Mouse (Mus musculus): ENCODE data around the gene Ddx19a. TPM values are rescaled to one million over a fixed set of nuclear protein-coding genes. Genes with fewer than 3 reads are reported as not detected.
"Not testable (repeated sequence)": the region's sequence is repeated elsewhere in the genome, so short reads cannot be mapped to it uniquely, and the experiment has no call there.

Gene Ddx19a
- total RNA-seq, 2 experiments from 2014 or later: 24.2 to 27.0 TPM

- no peak for DNase-seq
Measured at GRCm38 (mm10) chr8:110933272-110933671, 64.3 kb downstream of the Ddx19a start.

GRCm38 (mm10) chr8:110932444-110932843, 65.2 kb downstream of the Ddx19a start:
- no peak for DNase-seq

GRCm38 (mm10) chr8:110931176-110931939, 66.2 kb downstream of the Ddx19a start:
- DNase-seq: peak; percentile 80

- DNase-seq: not testable (repeated sequence)
Measured at GRCm38 (mm10) chr8:110929672-110930071, 67.9 kb downstream of the Ddx19a start.

- no peak for DNase-seq
Measured at GRCm38 (mm10) chr8:110929066-110929465, 68.5 kb downstream of the Ddx19a start.

GRCm38 (mm10) chr8:110928435-110928834, 69.2 kb downstream of the Ddx19a start:
- no peak for DNase-seq

- no peak for DNase-seq
Measured at GRCm38 (mm10) chr8:110926690-110927089, 70.9 kb downstream of the Ddx19a start.

GRCm38 (mm10) chr8:110925691-110926140, 71.9 kb downstream of the Ddx19a start:
- DNase-seq: no peak

Small RNA genes within 50 kb of the gene (microRNA-seq; reads per million reads assigned to microRNA genes)
- gene Gm24103 (ENCODE audit: borderline replicate concordance in 2 of 2) (0 reads per million in 2 experiments), gene Mir3473d (ENCODE audit: borderline replicate concordance in 2 of 2) (0 reads per million in 2 experiments)

Other genes with a start within 250 kb of the Ddx19a start
- 1 to 10 TPM; 6.5 to 6.8 TPM for gene Il34, start 191.9 kb downstream of the Ddx19a start, total RNA-seq (2021)
- gene Cog4, start 151.2 kb downstream of the Ddx19a start, total RNA-seq (2021): 10 to 100 TPM; 56.0 to 63.1 TPM
- 10 to 100 TPM; 18.4 to 19.2 TPM for gene Sf3b3, start 151.0 kb downstream of the Ddx19a start, total RNA-seq (2021)
- gene Fuk, start 95.3 kb downstream of the Ddx19a start, total RNA-seq (2021): 1 to 10 TPM; 3.2 to 3.3 TPM
- 10 to 100 TPM; 43.5 to 45.3 TPM for gene St3gal2, start 77.9 kb downstream of the Ddx19a start, total RNA-seq (2021)
- 10 to 100 TPM; 11.4 to 11.5 TPM for gene Ddx19b, start 34.0 kb upstream of the Ddx19a start, total RNA-seq (2021)
- gene Aars, start 35.3 kb upstream of the Ddx19a start, total RNA-seq (2021): 10 to 100 TPM; 38.8 to 47.1 TPM
- not detected for gene Exosc6, start 58.5 kb upstream of the Ddx19a start, total RNA-seq (2021)
- under 1 TPM; 0.64 to 0.88 TPM for gene Clec18a, start 94.6 kb upstream of the Ddx19a start, total RNA-seq (2021)
- gene Pdpr, start 96.8 kb upstream of the Ddx19a start, total RNA-seq (2021): 10 to 100 TPM; 89.9 to 97.1 TPM

Data from gastrocnemius, postnatal 25 days (tissue).